Mouse (Mus musculus): ENCODE measurements around the gene Mansc4.
A peak's percentile ranks its signal among the peaks of the same experiment; 100 is the strongest.

Gene Mansc4

GRCm38 (mm10) chr6:147079919-147080318, 6.9 kb downstream of the Mansc4 start:
- no peak for DNase-seq (ENCODE audit: low spot score in 2 of 2)

GRCm38 (mm10) chr6:147076878-147077277, 10.0 kb downstream of the Mansc4 start:
- DNase-seq (ENCODE audit: low spot score in 2 of 2), result no peak

DNA sequence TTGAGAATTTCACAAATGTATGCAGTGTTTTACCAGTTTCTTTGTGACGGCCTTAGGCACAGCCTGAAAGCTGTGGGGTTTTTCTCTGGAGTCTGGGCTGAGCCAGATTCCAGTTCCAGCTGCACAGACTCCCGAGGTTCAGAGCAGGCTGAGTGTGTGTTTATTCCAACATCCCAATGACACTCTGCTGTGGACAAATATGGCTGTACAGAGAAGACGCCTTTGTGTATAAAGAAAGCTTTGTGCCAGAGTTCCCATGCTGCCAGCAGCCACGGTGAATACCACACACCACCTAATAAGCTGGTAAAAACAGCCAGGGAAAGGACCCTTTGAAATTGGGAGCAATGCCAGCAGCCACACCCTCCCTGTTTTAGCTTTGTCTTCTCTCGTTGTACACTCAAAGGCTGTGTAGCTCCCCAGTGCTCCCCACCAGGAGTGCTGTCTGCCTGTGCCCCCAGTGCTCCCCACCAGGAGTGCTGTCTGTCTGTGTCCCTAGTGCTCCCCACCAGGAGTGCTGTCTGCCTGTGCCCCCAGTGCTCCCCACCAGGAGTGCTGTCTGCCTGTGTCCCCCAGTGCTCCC, 10.9 kb downstream of the Mansc4 start:
- DNase-seq (ENCODE audit: low spot score in 2 of 2), result no peak

DNA sequence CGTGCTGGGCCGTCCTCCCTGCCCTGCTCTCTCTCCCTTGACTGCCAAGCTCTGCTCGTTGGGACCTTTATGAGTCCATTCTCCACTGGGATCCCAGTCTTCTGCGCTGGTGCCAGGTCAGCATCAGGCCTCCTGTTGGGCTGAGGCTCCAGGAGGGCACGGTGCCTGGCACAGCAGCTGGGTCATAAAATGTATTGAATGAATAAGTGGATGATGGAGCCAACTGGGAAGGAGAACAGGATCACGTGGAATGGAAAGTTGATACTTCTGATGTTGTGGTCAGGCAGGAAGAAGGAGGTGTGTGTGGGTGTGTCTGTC, 21.9 kb downstream of the Mansc4 start:
- DNase-seq (ENCODE audit: low spot score in 2 of 2), result no peak

DNA sequence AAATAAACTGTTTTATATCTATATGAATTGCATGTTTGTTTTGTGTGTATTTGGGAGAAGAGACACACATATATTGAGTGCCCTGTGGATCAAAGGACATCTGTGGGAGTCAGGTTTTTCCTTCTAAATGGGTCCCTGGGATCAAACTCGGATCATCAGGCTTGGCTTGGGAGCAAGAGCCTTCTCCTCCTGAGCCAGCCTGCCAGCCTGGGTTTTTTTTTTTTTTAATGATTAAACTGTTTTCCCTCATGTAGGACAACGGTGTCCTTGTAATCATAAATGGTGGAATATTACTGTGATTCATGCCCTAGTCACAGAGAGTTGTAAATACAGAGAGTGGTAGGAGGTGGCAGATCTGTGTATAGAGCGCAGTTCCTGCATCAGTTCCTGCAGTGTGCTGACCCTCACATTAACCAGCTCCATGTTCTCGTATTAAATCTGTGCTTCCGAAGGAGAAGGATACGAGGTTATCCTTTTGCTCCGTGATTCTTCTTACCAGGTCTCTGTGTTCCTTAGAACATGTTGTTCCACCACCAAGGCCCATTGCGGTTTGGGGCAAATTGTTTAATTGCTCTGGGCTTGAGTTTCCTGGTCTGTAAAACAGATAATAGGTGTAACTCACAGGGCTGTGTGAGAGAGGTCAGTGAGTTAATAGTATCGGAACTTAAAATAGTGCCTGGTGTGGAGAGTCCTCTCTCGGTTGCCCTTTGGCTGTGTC, 22.4 kb downstream of the Mansc4 start:
- DNase-seq (ENCODE audit: low spot score in 2 of 2), result no peak

DNA sequence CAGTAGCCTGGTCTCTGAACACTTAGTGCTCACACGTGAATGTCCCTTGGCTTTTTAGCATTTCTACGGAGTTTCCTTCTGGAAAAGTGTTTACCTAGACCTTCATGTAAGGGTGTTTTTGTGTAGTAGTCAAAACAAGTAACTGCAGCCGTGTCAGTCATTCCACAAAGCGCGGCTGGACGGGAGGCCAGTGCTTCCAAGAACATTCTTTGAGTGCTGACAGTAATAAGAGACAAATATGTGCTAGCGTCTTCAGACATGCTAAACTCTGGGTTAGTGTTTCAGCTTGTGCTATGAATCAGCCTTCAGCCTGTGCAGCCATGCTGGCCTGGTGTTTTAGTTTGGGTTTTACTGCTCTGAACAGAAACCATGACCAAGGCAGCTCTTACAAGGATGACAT, 24.1 kb downstream of the Mansc4 start:
- no peak for DNase-seq (ENCODE audit: low spot score in 2 of 2)

DNA sequence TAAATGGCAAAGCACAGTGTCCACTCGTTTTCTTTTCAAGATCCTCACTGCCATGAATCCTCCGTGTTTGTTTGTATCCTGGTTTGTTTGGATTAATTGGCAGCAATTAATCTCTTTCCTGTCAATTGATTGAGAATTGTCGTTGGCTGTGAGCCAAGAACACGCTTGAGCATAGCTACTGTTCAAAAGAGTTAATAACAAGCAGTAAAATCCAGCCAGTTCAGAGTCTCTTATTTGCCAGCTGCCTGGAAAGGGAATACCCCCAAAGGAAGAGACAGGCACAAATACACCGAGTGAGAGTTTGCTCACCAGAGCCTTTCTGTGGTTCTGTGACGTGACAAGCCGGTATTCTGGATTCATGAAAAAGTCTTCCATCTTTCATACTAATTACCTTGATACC, 24.8 kb downstream of the Mansc4 start:
- DNase-seq (ENCODE audit: low spot score in 2 of 2), result no peak

GRCm38 (mm10) chr6:147061630-147062029, 25.2 kb downstream of the Mansc4 start:
- DNase-seq (ENCODE audit: low spot score in 2 of 2), result no peak

DNA sequence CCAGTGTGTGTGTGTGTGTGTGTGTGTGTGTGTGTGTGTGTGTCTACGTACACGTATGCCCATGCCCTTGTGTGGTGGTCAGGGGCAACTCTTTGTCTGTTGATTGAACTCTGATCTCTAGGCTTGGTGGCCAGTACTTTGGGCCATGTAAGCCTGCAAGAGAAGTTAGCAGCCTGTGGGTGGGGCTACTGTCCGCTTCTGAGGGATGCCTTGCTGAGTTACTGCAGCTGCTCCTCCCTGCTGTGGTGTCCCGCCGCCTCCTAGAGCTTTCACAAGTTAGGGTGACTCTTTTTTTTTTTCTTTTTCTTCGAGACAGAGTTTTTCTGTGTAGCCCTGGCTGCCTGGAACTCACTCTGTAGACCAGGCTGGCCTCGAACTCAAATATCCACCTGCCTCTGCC, 27.5 kb downstream of the Mansc4 start:
- no peak for DNase-seq (ENCODE audit: low spot score in 2 of 2)

DNA sequence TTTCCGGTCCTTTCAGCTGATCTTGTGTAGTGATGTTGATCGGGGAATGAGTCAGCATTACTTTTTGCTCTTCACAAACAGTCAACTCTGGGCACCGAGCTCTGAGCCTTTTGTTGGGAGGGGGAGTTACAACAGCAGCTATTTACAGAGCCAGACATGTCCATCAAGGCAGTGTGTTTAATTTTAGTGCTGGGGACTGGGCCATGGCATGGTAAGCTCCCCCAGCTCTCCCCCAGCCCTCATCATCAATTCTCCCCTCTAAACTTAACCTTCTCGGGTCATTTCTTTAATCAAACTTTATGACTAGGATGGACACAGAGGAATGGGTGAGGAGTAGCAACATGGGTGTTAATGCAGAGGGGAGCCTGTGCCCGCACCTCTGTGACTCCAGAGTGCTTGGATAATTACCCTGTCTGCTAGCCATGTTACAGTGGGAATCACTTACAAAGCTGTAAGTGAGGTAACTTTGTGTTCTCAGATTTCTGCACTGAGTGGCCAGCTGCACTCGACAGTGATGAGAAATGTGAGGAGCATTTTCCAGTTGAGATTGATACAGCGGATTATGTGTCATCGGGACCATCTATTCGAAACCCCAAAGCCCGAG, 31.4 kb downstream of the Mansc4 start:
- DNase-seq (ENCODE audit: low spot score in 2 of 2), result no peak

GRCm38 (mm10) chr6:147053785-147054646, 32.8 kb downstream of the Mansc4 start:
- DNase-seq (ENCODE audit: low spot score in 2 of 2), result no peak

GRCm38 (mm10) chr6:147052440-147052839, 34.4 kb downstream of the Mansc4 start:
- no peak for DNase-seq (ENCODE audit: low spot score in 2 of 2)

DNA sequence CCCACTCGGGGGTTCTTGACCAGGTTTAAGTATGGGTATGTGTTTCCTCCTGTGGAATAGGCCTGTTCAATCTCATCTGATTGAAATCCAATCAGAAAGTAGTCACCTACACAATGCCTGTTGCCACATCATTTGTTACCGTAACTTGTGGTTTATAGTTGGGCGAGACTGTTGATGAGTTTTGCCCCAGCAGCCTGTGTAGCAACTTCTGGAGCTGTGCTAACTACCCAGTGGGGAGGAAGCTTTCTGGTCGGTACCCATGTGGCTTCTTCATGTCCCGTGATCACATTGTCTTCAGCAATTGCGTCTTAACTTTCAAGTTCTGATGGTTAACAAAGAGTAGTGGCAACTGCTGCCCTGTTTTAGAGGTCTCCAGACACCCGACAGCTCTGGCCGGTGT, 35.2 kb downstream of the Mansc4 start:
- no peak for DNase-seq (ENCODE audit: low spot score in 2 of 2)

- peak in 1 of 2 experiments; percentile 34 for DNase-seq (ENCODE audit: low spot score in 2 of 2)
Observed at GRCm38 (mm10) chr6:147049239-147049805, 37.5 kb downstream of the Mansc4 start.

GRCm38 (mm10) chr6:147043633-147044032, 43.2 kb downstream of the Mansc4 start:
- no peak for DNase-seq (ENCODE audit: low spot score in 2 of 2)

- DNase-seq (ENCODE audit: low spot score in 2 of 2), result peak; percentile 86 to 91
Observed at GRCm38 (mm10) chr6:147042291-147043290, 44.2 kb downstream of the Mansc4 start, which contains the start of gene Mrps35. TSS of gene Mrps35 (plus strand) at chr6:147042764.

DNA sequence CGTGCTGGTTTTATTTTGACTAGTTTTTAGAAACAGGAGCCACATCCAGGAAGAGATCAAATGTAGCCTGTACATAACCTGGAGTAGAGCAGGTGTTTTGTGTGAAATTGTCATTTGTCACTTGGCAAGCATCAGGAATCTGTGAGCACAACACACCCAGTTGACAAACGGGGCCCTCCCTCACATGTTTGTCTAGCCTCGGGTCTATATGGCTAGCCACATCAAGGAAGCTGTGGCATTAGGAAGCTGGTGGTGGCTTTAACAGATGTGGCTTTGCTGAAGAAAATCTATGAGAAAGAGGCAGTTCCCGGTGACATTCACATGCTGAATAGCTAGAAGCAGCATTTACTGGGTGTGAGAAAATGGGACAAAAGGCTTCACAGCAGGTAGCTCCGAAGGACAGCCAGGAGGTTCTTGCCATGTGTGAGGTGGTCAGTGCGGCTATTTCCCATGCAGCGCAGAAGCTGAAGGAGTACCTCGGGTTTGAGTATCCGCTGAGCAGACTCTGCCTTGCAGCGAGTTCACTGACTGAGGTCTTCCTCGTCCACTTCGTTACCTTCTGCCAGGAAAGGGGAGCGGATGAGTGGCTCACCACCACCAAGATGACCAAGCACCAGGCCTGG, 54.4 kb downstream of the Mansc4 start, which contains the start of gene Rep15:
Gene Rep15 (plus strand): TSS at position 282 of the 623 bp plus-strand sequence.
- DNase-seq (ENCODE audit: low spot score in 2 of 2), result no peak

- no peak for DNase-seq (ENCODE audit: low spot score in 2 of 2)
Observed at GRCm38 (mm10) chr6:147030096-147030885, 56.5 kb downstream of the Mansc4 start.

GRCm38 (mm10) chr6:147029591-147029990, 57.2 kb downstream of the Mansc4 start:
- no peak for DNase-seq (ENCODE audit: low spot score in 2 of 2)
